Mouse (Mus musculus): ENCODE data around the gene Emx1.

Gene Emx1

DNA sequence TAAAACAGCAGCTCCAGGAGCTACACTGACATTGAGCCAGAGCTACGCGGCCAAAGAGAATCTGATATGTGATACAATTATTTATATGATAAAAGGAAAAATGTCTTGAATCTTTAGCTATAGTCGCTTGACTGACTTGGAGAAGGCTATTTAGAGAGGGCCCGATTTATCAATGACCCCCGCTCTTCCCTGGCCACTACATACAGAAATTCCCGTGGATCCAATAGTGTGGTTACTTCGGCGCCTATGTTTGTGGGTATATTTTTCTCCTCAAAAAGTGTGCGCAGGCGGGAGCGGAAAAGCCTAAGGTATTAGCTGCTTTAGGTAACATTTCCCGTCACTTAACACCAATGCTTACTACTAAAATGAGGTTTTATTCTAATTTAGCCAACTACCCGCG, 2.1 kb downstream of the Emx1 start:
- DNase-seq (ENCODE audit: low spot score) = peak; percentile 23

- peak; percentile 39 for DNase-seq (ENCODE audit: low spot score)
Observed at GRCm38 (mm10) chr6:85189911-85190591, 2.8 kb downstream of the Emx1 start.

DNA sequence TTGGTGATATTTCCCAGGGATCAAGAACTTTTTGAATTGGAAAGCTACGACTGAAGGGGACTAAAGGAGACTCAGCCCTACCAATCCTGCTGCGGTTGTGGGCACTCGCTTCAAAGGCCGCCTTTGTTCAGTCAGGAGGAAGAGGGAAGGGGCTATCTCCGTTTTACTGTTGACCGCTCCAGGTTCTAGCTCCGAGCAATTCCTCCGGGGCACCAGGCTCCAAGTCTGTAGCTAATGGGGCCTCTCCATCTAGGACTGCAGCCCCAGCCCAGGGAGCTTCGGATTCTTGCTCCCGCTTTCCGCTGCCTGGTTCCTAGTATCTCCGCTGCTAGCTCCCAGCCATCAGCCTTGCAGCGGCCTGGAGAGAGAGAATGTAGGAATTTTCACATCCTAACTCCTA, 3.4 kb downstream of the Emx1 start:
- peak; percentile 40 for DNase-seq (ENCODE audit: low spot score)

GRCm38 (mm10) chr6:85191751-85192440, 4.7 kb downstream of the Emx1 start:
- no peak for DNase-seq (ENCODE audit: low spot score)

GRCm38 (mm10) chr6:85193381-85194318, 6.4 kb downstream of the Emx1 start:
- DNase-seq (ENCODE audit: low spot score) = peak; percentile 30

DNA sequence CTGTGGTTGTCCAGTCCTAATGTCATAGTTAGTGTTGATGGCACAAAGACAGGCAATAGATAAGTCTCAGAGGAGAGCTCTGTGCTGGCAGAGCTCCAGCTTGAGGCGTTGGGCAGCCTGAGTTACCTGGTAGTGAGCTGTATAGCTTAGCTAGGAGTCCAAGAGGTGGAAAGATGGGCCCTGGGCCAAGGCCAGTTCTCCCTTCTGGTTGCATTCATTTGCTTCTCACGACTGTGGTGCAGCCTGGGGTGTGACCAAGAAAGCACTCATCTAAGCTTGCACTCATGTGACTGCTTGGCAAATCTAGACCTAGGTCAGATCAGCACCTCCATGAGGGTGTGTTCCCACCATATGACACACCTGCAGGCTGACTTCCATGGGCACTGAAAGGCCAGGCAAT, 10.7 kb downstream of the Emx1 start:
- no peak for DNase-seq (ENCODE audit: low spot score)

GRCm38 (mm10) chr6:85206182-85206938, 19.1 kb downstream of the Emx1 start:
- DNase-seq (ENCODE audit: low spot score) = no peak

GRCm38 (mm10) chr6:85206939-85207285, 19.7 kb downstream of the Emx1 start:
- DNase-seq (ENCODE audit: low spot score) = no peak

GRCm38 (mm10) chr6:85207345-85207744, 20.1 kb downstream of the Emx1 start:
- DNase-seq (ENCODE audit: low spot score) = no peak

DNA sequence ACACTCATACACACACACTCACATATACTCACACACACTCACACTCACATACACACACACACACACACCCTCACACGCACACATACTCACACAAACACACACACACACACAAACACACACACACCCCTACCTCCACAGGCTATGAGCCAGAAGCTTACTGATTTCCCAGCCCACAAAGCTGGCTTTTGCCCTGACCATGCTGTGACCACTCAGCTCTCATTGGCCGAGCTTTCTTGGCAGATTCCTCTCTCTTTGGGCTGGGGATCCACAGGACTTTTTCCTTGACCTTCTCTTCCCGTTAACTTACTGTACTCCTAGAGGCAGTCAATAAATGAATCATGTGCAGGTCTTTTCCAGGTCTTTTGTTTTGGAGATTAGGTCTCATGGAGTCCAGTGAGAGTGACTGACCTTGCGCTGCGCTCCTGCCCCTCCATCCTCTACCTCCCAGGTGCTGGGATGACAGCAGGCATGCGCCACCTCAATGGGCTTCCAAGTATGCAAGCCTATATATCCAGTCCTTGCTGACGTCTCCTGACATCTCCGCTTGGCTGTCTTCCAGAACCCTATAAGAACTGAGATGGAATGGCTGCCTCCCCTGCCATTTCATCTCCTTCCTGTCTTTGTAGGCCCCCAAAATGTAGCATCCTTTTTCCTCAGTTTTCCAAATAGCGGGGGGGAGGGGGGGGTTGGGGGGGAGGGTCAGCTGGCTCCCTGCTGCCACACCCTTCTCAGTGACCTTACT, 22.2 kb downstream of the Emx1 start:
- DNase-seq (ENCODE audit: low spot score) = no peak

GRCm38 (mm10) chr6:85210686-85211085, 23.4 kb downstream of the Emx1 start:
- no peak for DNase-seq (ENCODE audit: low spot score)

DNA sequence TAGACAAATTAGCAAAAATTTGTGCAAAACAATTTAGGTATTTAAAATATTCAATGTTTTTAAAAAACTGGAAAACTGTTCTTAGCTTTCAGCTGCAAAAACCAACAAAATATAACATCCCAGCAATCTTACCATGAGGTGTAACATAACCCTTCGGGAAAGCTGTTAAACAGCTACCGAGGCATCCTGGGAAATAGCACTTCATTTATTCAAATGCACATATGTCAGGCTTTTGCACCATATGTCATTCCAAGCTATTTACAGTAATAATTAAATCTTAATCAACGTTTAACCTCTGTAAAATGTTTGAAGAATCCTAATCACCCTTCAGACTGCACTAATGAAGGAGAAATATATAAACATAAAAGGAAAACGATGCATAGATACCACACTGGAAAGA, 31.0 kb downstream of the Emx1 start:
- no peak for DNase-seq (ENCODE audit: low spot score)

GRCm38 (mm10) chr6:85218684-85219445, 31.6 kb downstream of the Emx1 start:
- no peak for DNase-seq (ENCODE audit: low spot score)

DNA sequence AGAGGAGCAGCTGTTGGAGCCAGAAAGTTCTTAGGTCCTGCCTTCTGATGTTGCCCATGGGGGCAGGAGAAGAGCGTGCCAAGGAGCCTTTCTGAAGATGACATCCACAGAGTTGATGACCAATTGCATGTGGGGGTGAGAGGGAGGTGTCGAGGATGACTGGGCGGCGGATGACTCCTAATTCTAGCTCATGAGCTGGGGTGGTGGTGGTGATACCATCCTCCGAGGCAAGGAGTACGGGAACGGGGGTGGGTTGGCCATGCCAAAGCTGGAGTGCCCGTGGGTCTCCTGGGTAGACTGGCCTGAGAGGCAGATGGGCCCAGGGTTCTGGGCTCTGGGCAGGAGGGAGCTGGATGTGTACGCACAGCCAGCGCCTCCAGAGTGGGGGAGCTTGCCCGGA, 32.5 kb downstream of the Emx1 start:
- no peak for DNase-seq (ENCODE audit: low spot score)

- DNase-seq (ENCODE audit: low spot score) = no peak
Observed at GRCm38 (mm10) chr6:85220917-85221316, 33.7 kb downstream of the Emx1 start.

DNA sequence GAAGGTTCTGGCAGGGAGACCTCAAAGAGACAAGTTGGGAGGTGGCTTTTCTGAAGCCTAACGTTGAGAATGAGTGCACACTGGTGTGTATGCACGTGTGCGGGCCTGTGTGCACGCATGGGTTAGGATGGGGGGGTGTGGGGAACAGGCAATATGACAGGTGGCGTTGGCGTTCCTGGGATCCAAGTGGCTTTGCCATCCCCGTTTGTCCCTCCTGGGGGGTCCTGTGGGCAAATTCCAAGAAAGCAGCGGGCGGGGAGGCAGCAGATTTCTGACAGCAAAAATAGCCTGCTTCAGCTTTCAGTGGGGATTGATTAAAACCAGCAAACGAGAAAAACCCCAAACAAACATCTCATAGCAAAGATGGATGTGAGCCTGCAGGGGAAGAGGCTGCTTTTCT, 35.3 kb downstream of the Emx1 start:
- DNase-seq (ENCODE audit: low spot score) = no peak

DNA sequence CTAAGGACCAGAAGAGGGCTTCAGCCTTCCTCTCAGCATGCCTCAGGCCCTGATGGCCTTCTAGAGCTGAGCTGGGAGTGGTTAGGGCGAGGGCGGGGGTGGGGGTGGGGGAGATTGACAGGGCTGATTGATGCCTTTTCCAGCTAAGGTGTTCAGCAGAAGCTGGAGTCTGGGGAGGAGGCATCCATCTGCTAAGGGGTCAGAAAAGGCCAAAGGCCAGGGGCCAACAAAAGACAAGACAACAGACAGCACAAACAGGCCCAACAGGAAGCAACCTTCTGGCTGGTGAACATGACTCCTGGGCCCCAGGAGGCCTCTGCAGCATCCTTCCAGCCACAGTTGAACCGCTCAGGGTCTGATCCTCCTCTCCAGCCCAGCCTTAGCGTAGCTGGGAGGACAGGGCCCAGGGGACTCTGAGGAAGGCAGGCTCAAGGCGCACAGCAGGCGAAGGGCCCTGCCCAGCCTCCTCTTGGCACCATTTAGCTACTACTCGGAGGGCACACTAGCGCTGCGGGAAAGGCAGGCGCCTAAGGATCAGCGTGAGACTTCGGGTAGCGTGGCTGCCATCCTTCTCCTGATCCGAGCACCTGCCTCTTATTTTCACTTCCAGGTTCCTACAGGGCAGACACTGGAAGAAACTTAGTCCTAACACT, 36.4 kb downstream of the Emx1 start:
- DNase-seq (ENCODE audit: low spot score) = no peak

- DNase-seq (ENCODE audit: low spot score) = peak; percentile 22
Observed at GRCm38 (mm10) chr6:85224442-85224891, 37.2 kb downstream of the Emx1 start.

GRCm38 (mm10) chr6:85226570-85226969, 39.3 kb downstream of the Emx1 start:
- DNase-seq (ENCODE audit: low spot score) = peak; percentile 29

- DNase-seq (ENCODE audit: low spot score) = no peak
Observed at GRCm38 (mm10) chr6:85227520-85227919, 40.3 kb downstream of the Emx1 start.

All from retina, embryonic 14.5 days (tissue).